Comparison of ENCODE assay signal across 25 mouse cellular contexts in the genomic region with DNA sequence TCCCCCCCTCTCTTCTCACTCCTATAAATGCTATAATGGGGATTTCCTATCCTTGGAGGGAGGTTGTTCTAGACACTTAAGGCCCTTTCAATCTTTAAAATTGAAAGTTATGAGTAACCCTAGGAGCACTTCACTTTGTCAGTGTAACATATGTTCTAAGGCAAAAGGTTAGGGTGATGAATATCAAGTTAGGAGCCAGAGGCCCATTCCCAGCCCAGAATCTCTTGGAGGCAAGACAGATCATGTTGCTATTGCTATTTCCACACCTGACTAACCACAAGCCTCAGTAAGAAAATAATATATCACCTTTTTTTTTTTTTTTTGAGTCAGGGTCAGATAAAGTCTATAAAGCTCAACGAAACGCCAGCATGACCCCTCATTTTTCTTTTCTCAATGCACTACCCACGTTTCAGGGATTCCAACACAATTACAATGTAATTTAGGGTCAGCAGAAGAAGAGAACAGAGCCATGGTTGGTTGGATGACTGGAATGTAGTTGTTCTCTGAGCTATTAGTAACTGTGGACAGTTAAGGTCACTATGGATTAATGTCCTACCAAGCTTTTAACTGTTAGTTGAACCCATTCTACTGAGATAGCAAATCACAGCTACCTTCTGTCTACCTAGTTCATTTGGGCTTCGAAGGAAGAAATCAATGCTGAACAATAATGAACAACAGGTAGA.
"Had no signal": no experiment of that assay in that cellular context is flagged by ENCODE, and none has a peak within 500 bp of the region (broad histone marks: within the 10 kb centered on the region; RNA-seq: fewer than 3 reads in every experiment).

No protein-coding gene starts in this region.

- H3K27ac ChIP-seq: heart, adult 2 months; heart, embryonic 13.5 days; heart, embryonic 15.5 days; hindbrain, embryonic 13.5 days; hindbrain, embryonic 15.5 days; hindbrain, postnatal 0 days; left cerebral cortex, adult 2 months; limb, embryonic 10.5 days; limb, embryonic 12.5 days; liver, embryonic 13.5 days; liver, embryonic 15.5 days had no signal

- DNase-seq: gastrocnemius, postnatal 14 days; gastrocnemius, postnatal 36 days; heart, adult 11 months; heart, adult 2 months; heart, postnatal 14 days; heart, postnatal 36 days; kidney, postnatal 10 days; layer of hippocampus, adult 9-11 months; layer of hippocampus, postnatal 36 days; liver; liver, embryonic 13.5 days; liver, postnatal 0 days; lung, adult 2 months had no signal

- H3K36me3 ChIP-seq: heart, embryonic 13.5 days; heart, embryonic 15.5 days; hindbrain, embryonic 13.5 days; hindbrain, embryonic 15.5 days; limb, embryonic 10.5 days; limb, embryonic 12.5 days; liver, embryonic 13.5 days; liver, embryonic 15.5 days had no signal

- H3K4me1 ChIP-seq: heart, embryonic 13.5 days; heart, embryonic 15.5 days; hindbrain, embryonic 13.5 days; hindbrain, embryonic 15.5 days; limb, embryonic 10.5 days; limb, embryonic 12.5 days; liver, embryonic 13.5 days; liver, embryonic 15.5 days had no signal

- H3K4me2 ChIP-seq: heart, embryonic 11.5 days; heart, embryonic 13.5 days; heart, embryonic 15.5 days; hindbrain, embryonic 13.5 days; hindbrain, embryonic 15.5 days; limb, embryonic 12.5 days; liver, embryonic 11.5 days; liver, embryonic 13.5 days; liver, embryonic 15.5 days had no signal

- H3K27me3 ChIP-seq: heart, embryonic 13.5 days; heart, embryonic 15.5 days; hindbrain, embryonic 13.5 days; hindbrain, embryonic 15.5 days; limb, embryonic 12.5 days; liver, embryonic 13.5 days; liver, embryonic 15.5 days had no signal

- H3K4me3 ChIP-seq: heart, adult 2 months; heart, embryonic 13.5 days; heart, embryonic 15.5 days; hindbrain, embryonic 13.5 days; hindbrain, embryonic 15.5 days; left cerebral cortex, adult 2 months; limb, embryonic 10.5 days; limb, embryonic 12.5 days; liver, embryonic 13.5 days; liver, embryonic 15.5 days had no signal

- H3K9ac ChIP-seq: heart, embryonic 13.5 days; heart, embryonic 15.5 days; hindbrain, embryonic 13.5 days; hindbrain, embryonic 15.5 days; limb, embryonic 12.5 days; liver, embryonic 13.5 days; liver, embryonic 15.5 days; liver, postnatal 0 days had no signal

- H3K9me3 ChIP-seq: heart, embryonic 13.5 days; heart, embryonic 15.5 days; hindbrain, embryonic 13.5 days; hindbrain, embryonic 15.5 days; limb, embryonic 10.5 days; limb, embryonic 12.5 days; liver, embryonic 13.5 days; liver, embryonic 15.5 days had no signal

- ATAC-seq: hindbrain, postnatal 0 days; intestine, embryonic 16.5 days; liver, postnatal 0 days had no signal
